Mouse (Mus musculus) right cerebral cortex, postnatal 25 days (tissue): ENCODE data around the gene Desi2.
A peak's percentile ranks its signal among the peaks of the same experiment; 100 is the strongest.
"Not testable (repeated sequence)": the region's sequence is repeated elsewhere in the genome, so short reads cannot be mapped to it uniquely, and the experiment has no call there.

ENCODE experiments used
- DNase-seq: peaks from one replicate; pipeline ENCODE4 v3.0.0; 2022

Gene Desi2

DNA sequence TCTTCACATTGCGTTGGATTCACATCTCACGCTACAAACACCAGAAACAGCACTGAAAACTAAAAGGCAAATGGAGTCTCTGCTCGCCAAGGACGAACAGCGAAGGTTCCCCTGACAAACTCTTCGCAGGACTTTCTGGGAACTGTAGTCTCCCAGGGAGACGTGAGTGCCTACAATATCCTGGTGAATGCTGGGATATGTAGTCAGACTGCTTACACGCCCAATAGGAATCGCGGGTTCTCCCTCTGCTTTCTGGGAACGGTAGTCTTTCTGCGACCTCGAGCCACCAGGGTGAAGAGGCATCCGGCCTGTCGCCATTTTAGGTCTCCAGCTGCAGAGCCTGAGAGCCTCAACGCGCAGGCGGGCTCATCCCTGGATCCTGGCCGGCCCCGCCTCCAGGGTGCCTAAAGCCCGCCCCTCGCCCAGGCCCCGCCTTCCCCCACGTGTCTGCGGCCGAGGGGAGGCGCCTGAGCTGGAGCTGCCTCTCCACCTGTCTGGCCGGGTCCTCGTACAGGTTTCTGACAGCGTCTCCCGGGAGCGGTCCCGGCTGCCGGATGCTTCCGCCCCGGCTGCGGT lies at the start of gene Desi2:
Gene Desi2 (plus strand): TSS at position 202 of the 576 bp plus-strand sequence.
- DNase-seq, result peak; percentile 94

DNA sequence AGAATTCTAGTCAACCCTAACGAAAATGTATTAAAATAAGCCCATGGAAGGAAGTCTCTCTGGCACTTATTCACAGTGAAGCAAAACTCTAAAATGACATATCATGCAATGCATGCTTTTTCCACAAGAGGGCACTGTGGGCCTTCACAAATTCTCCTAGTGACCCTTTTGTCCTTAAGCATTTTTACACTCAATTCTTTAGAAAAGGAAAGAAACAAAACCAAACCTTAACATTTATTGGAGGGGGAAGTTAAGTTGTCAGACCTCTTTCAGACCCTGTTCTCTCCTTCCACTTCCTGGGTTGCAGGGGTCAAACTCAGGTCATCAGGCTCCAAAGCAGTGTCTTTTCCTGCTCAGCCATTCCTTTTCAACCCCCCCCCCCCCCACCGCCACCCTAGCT lies 40.7 kb upstream of the Desi2 start:
- not testable (repeated sequence) for DNase-seq

DNA sequence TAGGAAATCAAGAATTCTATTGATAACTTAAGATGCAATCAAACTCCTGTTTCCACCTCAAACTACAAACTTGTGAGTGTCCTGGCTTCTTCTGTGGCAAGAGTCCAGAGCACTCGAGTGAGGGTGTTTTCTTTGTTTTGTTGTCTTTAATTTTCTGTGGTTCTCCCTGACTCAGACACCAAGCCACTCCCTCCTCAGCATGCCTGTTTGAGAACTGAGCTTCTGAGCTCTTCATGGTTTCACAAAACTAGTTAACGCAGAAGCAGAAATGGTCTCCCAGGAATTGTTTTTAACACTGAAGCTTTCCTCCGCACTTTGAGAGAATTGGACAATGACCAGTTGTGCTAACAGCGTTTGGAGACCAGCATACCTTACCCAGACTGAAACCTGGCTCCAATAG lies 40.3 kb upstream of the Desi2 start:
- not testable (repeated sequence) for DNase-seq

DNA sequence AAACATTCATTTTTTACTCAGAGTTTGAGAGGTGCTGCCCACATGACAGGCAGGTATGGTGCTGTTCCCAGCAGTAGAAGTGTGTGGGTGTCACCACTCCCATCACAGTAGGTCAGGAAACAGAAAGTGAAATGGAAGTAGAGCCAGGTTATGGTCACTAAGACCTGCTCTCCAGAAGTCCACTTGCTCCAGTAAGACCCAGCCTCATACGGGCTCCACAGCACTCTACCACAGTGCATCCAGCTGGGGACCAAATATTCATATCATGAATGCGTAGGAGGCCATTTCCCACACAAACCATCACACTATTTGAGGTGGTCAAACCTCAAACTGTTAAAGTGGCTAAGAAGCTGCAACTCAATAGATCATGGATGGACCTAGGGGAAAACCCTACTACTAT lies 5.0 kb upstream of the Desi2 start:
- no peak for DNase-seq

DNA sequence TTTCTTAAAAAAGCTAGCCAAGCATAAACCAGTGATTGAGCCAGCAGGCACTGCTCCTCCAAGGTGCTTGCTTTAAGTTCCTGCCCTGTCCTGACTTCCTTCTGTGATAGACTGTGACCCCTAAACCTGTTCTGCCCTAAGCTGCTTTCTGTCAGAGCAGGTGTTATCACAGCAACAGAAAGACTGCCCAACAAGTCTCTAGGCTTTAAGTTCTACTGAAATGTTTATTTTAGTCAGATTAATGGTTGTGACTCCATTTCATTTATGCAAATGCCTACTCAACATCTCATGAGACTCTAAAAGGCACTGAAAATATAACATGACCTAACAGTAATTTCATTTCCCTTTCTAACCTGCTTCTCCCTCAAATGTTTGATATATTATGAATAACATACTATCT lies 1.6 kb upstream of the Desi2 start:
- DNase-seq, result no peak

DNA sequence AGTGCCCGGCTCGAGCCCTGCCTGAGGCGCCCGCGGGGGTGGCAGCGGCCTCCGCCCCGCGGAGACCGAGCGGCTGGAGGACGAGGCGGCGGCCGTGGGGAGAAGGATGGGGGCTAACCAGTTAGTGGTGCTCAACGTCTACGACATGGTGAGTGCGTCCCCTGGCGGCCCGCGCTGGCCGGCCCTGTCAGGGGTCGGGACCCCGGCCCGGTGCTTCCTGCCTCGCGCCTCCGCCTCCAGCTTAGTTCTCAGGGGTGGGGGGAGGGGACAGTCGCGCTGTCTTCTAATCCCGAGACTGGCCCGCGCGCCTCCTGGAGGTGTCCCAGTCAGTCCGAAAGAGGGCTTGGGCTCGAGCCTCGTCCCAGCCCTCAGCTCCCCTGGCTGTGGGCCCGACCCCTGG lies 593 bp downstream of the Desi2 start:
- DNase-seq, result not testable (repeated sequence)

DNA sequence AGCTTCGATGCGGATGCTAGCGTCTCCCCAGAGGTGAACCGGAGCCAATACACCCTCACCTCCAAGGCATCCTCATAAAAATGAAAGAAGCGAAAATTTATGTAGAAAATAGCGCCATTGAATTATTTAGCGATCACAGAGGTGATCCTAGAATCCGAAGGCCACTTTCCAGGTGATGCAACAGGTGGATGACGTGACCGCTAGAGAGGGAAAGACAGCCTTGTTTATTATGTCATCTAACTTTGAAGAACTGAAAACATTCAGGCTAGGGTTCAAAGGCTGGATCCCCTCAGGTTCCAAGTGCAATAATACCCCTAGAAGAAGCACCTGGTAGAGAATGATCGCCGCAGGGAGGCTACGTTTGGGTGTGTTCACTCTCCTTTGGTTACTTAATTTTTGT lies 1.2 kb downstream of the Desi2 start:
- DNase-seq, result no peak

DNA sequence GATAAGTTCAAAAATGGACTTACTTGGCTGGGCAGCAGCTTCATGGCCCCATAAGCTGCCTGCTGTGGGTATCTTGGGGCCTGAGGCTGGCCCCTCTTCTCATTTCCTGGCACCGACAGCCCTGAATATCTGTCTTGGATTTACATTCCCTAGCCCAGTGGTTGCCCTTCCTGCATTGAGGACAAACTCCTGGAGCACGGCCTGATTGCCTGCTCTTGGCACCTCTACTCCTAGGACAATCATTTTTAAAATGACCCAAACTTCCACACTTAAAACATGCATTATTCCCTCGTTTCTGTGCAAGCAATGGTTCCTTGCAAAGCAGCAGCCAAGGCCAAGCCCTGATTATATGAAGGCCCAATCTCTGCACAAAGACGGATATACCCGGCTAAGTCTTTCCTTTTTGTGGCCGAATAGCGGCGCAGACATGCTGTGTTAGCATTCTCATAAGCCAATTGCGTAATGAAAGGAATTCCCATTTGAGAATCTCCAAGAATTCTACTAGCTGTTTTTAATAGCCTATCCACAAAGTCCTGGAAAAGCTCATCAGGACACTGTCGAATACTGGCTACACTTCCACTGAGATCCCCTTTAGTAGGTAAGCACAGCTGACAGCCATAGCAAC lies 18.6 kb downstream of the Desi2 start:
- DNase-seq, result no peak

DNA sequence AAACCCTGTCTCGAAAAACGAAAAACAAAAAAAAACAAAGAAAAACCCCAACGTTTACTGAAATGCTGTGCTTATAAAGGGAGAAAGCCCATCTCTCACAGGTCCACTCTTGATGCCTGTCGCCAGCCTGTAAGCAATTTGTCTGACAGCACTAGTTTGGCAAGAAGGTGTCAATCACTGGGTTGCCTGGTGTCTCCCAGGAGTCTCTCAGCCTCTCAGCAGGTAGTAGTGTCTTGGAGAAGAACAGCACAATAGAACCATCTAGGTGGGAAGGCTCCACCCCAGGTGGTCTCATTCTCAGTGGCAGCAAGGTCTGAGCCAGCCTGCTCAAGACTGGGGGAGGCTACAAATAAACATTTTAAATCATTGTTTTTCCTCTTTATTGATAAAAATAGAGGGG lies 20.6 kb downstream of the Desi2 start:
- not testable (repeated sequence) for DNase-seq

DNA sequence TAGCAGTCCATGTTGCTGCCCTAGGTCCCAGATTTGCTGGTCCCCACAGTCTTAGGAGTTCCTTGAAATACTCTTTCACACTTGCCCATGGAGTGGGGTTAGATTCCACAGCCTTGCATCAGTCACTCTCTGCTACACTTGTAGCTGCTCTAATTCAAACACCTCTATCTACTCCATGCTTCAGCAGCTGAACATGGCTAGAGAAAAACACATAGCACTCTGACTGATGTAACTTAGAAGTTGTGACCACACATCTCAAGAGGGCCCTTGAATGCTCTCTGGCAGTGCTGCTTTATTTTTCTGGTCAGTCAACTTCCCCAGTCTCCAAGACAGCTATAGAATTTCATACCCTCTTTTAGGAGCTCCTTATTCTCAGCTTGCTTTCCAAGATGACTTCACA lies 22.7 kb downstream of the Desi2 start:
- no peak for DNase-seq

DNA sequence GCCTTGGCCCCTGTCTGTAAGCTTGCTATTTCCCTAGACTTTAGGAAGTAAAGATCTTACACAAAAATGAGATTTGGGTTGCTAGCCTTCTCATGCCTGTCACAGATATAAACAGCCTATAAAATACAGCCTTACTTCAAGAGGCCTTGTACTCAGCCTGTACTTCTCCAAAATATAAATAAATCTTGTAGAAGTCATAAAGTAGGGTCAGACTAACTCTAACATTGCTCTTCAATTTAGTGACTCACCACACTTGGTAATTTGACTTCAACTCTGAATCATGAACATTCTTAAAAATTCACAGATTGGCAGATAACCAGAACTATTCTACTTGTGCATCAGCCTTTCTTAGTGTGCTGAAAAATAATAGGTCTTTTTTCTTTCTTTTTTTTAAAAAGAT lies 29.9 kb downstream of the Desi2 start:
- no peak for DNase-seq

DNA sequence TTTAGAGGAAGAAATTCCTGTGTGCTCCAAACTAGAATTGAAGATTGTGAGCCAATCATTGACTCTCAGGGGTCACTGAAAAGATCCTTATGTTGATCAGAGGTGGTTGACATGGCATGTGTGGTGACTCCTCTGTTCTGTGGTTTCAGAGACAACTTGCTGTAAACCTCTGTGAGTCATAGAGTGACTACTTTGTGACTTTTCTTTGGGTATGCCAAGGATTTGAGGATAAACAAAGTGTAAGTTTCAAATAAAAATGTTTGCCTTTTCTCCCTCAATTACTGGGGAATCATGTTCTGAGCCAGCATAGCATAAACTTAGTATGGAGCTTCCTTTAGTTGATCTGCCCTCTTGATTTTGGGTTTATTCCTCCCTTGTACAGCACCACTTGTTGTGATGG lies 31.1 kb downstream of the Desi2 start:
- no peak for DNase-seq

DNA sequence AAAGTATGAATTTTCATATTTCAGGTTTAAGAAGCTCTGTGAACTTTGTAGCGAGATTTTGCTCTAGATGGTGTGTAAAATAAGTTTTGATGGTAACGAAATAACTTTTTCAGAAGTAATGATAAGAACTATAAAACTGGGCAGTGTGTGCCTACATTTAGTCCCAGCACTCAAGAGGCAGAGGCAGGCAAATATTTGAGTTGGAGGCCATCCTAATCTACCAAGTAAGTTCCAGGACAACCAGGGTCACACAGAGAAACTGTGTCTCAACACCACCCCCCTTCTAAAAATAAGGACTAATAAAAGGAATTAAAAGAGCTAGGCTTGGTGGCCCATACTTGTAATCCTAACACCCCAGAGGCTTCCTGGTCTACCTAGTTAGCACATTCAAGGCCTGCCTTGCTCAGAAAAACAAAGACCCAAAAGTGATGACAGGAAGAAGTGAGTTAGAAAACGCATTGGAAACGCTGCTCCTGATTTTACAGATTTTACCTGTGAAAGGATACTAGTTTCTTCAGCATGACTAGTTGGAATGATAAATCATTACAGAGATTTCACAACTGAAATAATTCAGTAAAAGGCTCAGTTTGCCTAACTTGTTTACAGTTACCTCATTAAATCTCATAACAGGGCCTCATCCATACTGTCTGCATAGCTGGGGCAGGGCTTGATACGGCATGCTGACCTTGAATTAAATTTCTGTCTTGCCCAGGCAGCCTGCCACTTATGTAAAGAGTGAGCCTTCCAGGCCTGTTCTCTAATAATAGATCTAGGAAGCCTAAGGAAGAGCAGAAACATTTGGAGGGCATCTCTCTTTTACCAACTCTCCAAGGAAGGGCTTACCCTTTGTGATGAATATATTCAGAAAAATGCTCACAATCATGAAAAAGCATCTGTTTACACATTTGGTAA lies 32.2 kb downstream of the Desi2 start:
- no peak for DNase-seq

DNA sequence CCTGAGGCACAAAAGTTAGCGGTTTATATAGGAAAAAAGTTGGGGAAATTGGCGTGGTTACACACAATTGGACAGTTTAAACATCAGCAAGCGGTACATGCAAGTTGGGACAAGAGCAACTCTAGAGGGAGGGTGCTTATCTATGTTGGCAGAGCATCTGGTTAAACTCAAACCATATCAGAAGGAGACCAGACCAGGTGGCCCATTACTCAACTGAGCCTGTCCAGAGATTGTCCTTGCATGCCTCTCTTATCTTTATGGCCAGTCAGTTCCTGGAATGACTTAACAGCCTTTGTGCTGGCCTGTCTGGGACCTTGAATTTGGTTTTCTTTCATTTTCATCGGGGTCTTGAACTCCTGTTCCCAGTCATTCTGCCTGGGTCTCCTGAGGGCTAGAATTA lies 41.7 kb downstream of the Desi2 start:
- not testable (repeated sequence) for DNase-seq

DNA sequence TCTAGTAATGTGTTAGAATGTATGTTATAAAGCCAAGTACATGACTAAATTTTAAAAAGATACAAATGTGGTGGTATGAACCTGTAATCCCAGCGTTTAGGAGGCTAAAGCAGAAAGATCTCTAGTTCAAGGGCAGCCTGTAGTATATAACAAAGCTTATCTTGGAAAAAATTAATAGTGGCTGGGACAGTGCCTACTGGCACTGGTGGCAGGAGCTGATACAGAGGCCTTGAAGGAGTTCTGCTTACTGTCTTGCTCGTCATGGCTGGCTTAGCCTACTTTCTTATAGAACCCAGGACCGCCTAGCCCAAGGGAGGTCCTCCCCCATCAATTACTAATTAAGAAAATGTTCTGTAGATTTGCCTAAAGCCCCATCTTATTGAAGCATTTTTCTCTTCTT lies 46.9 kb downstream of the Desi2 start:
- no peak for DNase-seq

DNA sequence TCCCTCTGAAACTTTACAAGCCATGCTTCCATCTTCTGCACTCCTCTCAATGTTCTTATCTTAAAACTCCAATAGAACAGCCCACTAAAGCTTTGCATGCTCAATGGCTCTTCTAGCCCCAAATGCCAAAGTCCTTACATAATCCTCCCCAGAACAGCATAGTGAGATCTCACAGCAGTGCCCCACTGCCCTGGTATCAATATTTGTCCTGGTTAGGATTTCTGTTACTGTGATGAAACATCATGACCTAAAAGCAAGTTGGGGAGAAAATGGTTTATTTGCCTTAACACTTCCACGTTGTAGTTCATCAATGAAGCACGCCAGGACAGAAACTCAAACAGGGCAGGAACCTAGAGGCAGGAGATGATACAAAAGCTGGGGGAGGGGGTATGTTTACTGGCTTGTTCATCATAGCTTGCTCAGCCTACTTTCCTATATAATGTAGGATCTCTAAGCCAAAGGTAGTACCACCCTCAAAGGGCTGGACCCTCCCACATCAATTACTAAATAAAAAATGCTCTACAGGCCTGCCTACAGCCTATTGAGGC lies 48.8 kb downstream of the Desi2 start:
- no peak for DNase-seq

DNA sequence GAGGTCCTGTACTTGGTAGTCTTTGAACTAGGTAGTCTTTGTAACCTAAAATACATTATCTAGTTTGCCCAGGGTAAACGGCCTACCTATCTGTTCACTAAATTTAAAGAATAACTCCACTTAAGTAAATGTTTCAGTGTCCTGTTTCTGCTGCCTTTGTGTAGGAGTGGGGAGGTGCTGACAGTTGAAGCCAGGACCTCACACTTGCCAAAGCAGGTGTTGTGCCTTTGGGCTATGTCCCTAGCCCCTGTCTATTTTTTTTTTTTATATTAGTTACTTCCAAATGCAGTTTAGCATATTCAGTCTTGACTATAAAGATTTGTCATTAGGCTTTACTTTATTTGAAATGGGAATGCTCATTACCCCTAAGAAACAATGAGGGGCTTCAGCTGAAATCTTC lies 51.5 kb downstream of the Desi2 start:
- no peak for DNase-seq

DNA sequence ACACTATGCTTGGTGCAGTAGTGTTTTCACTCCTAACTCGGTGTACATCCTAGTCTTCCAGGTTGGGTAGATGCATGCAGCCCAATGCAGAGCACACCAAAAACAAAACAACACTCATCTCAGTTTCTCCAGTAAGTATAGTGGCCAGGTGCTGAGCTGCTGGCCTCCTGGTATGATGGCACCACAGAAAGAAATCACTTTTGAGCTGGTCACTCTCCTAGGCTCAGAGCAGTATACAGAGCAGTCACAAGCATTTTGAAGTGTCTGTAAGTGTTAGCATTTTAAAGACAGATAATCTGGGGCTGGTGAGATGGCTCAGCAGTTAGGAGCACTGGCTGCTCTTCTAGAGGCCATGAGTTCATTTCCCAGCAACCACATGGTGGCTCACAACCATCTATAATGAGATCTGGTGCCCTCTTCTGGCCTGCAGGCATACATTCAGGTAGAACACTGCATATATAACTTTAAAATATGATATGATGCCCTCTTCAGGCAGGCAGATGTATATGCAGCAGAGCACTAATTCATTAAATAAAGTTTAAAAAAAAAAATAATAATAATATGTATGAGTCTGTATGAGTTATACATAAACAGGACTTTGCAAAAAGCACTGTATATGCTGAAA lies 54.8 kb downstream of the Desi2 start:
- DNase-seq, result no peak

DNA sequence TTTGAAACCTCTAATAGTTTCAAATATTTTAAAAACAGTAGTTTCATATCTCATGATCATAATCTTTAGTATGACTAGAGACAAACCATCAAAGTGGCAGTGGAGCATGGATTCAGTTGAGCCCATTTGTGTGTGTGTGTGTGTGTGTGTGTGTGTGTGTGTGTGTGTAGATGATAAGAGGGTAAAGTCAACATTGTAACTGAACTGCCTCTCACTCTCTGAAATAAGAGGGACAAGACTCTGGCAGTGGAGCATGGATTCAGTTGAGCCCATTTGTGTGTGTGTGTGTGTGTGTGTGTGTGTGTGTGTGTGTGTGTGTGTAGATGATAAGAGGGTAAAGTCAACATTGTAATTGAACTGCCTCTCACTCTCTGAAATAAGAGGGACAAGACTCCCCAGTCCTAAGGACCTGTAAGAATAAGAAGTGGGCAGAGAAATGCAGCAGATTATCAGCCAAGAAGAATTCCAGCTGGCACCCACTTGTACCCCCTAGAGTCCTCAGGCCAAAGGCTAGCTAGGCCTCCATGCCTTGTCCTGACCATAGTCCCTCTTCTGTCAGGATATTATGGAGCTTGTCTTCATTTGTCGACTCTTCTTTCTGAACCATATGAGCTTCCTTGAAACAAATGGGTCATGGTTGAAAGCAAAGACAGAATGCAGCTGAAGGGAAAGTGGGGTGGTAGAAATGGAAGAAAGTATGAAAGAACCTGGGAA lies 61.0 kb downstream of the Desi2 start:
- DNase-seq, result no peak

DNA sequence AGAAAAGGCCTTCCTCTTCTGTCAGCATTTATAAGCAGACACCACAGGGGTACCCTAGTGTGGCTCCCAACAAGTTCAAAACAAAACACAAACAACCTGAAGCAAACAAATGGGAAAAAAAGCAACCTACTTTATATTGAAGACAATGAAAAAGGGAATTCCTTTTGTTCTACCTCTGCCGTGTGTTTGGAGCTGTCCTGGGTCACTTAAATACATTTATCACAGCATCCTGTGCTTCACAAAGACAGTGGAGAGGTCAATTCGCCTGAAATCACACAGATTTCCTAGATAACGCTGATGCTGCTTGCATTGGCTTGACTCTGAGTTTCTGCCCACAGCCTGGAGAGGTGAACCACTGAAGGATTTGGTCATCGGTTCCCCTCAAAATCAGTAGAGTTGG lies 67.4 kb downstream of the Desi2 start:
- no peak for DNase-seq

DNA sequence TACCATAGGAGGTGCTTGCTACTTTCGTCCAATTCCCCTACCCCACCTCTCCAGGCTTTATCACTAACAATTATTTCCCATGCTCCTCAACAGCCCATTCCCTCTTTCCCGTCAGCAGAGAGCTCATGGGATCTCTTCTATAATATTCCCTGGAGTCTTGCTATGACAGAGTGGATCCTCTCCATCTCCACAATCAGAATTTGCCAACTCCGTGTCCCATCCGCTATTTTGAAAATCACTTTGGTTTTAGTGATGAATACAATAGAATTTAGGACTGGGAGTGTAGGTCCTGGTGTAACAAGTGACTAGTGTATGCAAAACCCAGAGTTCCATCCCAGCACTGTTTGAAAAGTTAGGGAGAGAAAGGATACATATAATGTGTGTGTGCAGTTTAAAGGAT lies 69.1 kb downstream of the Desi2 start:
- DNase-seq, result no peak

DNA sequence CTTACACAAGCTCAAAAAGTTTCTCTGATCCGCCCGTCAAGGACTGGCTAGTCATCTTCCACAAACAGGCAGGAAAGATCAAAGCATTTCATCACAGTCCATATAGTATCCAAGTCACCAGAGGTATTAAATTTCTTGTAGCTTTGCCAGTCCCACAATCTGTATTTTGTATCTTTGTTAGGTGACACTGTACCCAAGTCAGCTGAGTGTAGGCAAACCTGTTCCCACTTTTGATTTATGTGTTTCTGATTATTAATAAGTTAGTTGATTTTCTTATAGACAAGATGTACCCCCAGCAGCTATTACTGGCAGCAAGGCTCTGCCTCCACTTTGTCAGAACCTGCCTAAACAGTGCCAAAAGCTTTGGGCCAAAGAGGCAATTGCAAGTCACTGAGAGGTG lies 71.6 kb downstream of the Desi2 start:
- no peak for DNase-seq

DNA sequence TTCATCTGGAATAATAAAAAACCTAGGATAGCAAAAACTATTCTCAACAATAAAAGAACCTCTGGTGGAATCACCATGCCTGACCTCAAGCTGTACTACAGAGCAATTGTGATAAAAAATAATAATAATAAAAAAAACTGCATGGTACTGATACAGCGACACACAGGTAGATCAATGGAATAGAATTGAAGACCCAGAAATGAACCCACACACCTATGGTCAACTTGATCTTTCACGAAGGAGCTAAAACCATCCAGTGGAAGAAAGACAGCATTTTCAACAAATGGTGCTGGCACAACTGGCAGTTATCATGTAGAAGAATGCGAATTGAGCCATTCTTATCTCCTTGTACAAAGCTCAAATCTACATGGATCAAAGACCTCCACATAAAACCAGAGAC lies 78.2 kb downstream of the Desi2 start:
- not testable (repeated sequence) for DNase-seq
